Mouse (Mus musculus) lung, postnatal 25 days (tissue): ENCODE data around the gene Btg4.

Source experiments
- DNase-seq: peaks from one replicate; pipeline ENCODE4 v3.0.0; 2022; ENCODE audit warnings: low spot score

Btg4 gene

GRCm38 (mm10) chr9:51060601-51061000, at the start of gene Btg4:
Btg4 (plus strand) TSS chr9:51060901.
- DNase-seq, result no peak

DNA sequence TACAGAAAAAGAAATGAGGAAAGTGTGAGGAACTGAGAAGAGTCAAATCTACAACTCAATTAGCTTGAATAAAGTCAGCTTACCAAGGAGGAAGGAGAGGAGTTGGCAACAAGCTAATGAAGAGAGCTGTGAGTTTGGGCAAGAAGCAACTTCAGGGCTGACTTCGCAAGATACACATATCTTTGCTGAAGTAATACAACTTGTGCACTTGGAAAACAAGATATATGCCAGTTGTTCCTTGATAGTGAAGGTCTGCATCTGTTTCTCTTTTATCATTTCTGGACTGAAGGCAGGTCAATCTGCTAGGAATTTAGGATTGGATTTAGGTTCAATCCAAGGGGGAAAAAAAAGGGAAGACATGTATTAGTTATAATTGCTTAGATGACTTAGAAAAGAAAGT, 47.1 kb upstream of the Btg4 start:
- DNase-seq, result no peak

GRCm38 (mm10) chr9:51015732-51016131, 45.0 kb upstream of the Btg4 start:
- DNase-seq, result no peak

GRCm38 (mm10) chr9:51019670-51020069, 41.0 kb upstream of the Btg4 start:
- no peak for DNase-seq

GRCm38 (mm10) chr9:51020351-51020750, 40.4 kb upstream of the Btg4 start:
- no peak for DNase-seq

DNA sequence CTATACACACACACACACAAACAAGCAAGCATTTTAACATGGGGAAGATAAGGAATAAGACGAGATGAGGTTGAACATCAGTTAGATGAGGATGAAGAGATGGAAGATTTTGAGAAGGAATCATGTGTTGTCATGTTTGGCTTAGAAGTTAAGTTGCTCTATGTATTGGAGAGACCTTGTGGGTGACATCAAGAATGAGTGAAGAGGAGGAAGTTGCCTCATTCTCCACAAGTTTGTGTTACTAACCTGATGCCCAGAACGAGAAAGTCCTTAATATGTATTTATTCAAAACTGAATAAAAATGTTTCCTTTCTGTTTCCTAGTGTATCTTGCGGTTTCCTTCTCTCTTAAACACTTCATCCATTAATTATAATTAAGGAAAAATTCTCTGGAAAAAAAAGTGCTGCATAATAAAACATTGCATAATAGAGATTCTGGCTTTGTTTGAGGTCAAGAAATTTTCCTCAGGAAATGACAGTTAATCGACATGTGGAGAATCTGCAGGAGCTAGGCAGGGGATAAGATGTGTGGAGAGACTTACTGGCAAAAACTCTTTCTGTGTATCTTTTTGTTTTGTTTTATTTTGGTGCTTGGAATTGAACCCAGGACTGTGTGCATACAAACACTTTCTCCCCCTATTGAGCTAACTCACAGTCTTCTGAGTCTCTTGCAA, 39.4 kb upstream of the Btg4 start:
- no peak for DNase-seq

DNA sequence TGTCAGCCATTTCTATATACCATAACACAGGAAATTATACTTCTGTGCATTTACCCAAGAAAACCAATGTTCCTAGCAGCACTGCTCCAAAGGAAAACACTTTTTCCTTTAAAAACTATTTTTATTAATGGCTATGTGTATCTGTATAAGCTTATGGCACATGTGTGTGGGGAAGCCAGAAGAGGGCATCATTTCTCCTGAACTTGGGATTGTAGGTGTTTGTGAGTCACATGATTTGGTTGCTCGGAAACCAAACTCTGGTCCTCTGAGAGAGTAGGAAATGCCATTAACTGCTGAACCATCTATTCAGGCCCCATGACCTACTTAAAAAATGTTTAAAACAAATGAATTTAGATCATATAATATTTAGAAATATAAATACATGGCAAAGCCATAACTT, 33.7 kb upstream of the Btg4 start:
- DNase-seq, result no peak

DNA sequence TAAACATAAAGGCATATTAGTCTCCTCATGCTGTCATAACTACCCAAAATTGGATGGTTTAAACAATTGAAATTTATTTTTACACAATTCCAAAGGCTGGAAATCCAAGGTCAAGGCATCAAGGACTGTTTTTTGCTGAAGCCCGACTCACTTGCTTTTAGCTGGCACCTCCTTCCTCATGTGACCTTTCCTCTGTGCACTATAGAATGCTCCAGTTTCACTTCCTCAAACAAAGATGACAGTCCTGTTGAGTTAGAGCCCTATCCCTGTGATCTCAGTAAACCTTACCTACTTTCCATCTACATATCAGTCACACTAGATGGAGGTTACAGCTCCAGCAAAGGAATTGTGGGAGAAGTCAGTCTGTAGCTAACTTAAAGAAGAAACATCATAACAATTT, 30.6 kb upstream of the Btg4 start:
- DNase-seq, result peak; percentile 29

DNA sequence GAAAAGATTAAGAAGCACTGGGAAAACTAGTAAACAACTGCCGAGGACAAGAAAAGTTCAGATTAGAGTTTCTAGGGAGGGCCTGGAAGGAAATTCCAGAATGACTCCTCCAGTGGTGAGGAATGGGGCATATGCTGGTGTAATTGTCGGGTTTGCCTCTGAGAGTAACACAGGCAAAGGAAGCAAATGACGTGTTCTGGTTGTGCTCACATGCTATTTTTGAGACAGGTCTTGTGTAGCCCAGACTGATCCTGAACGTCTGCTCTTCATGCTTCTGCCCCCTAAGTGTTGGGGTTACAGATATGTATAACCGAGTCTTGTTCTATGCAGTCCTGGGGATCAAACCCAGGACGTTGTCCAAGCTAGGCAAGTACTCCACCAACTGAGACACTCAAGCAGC, 29.1 kb upstream of the Btg4 start:
- no peak for DNase-seq

DNA sequence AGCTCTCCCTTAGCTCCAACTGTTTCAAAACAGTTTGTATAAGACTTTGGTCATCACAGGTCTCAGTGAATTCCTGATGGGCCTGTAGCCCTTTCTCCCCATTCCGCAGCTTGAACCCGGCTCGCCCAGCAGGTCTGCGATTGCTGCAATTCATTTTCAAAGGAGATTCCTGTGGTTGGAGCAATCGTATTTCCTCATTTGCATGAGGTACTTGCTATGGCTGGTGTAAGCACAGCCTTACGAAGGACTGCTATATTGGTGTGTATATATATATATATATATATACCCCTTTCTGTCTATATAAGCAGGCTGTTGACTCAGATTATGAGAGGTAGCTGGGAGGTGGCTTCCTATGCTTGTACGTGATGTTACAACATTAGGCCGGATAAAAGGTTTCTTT, 28.4 kb upstream of the Btg4 start:
- DNase-seq, result no peak

GRCm38 (mm10) chr9:51032785-51033529, 27.7 kb upstream of the Btg4 start:
- DNase-seq, result no peak

- no peak for DNase-seq
These were observed 19.2 kb upstream of the Btg4 start for GRCm38 (mm10) chr9:51041491-51041980.

DNA sequence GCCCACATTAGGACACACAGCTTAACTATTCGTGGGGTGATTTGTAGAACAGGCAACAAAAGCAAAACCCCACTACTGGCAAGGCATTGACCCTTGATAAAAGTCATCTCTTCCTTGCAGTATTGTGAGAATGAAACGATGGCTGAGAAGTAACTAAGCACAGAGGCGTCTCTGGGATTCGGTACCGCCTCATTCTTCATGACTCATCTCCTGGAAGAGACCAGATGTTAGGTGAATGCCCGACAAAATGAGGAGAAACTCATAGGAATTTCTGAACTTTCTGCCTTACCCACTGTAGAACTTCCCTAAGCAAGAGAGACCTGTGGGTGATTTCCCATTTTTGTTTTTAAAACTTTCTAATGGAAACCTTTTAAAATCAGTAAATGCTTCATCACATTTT, 18.6 kb upstream of the Btg4 start:
- DNase-seq, result no peak

DNA sequence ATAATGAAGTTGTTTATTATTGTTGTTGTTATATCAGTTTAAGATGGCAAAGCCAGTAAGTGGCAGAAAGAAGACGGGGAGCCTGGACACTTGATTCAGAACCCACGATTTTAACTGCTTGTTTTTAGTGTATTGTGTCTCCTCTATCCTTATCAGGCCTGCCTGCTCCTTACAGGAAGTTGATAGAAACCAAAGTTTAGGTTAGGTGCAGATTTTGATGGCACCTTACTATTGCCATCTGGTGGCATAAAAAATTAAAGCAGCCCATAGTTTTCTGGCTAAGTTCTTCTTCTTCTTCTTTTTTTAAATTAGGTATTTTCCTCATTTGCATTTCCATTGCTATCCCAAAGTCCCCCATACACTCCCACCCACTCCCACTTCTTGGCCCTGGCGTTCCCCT, 8.5 kb upstream of the Btg4 start:
- DNase-seq, result no peak

- DNase-seq, result no peak
These were observed 4.1 kb upstream of the Btg4 start for GRCm38 (mm10) chr9:51056360-51057324.

DNA sequence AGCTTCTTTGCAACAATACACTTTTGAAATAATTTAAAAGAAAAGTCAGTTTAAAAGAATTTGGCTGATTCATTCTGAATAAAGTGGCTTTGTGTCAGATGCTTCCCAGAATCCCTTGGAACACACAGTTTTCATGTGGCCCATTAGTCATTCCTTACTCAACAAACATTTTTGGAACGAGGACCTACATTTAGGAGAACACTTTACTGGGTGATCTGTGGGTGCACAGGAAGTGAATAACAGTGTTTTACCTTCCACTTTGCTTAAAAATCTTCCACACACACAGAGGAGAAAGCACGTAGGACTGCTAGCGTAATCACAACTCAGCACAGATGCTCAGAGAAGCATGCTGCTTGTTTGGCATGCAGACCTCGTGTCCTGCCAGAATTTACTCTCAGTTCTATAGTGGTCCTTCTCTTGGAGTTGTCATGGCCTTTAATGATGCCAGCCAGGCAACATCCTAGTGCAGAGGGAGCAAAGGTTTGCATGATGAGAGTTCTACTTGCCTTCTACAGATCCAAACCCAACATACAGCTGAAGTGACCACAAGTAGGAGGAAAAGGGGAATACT, 1.7 kb upstream of the Btg4 start:
- DNase-seq, result no peak

- DNase-seq, result no peak
These were observed 7.5 kb downstream of the Btg4 start for GRCm38 (mm10) chr9:51068202-51068601.

DNA sequence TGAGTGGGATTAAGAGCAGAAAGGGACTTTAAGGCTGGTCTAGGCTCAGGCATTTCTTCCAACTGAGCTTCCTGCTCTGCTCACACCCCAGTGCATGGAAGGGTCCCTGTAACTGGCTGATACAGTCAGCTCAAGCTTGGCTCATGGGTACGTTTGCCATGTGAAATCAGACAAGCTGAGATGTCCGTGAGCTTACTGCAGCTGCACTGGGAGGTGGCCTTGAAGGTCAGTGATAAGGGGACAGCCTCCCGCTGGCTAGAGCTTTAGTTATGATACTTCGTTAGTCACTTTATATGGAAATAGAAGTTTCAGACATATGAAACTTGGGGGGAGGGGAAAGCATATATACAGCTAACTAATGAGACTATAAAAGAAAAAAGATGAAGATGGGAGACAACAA, 10.1 kb downstream of the Btg4 start:
- no peak for DNase-seq

GRCm38 (mm10) chr9:51075780-51076179, 15.1 kb downstream of the Btg4 start:
- DNase-seq, result peak; percentile 22

DNA sequence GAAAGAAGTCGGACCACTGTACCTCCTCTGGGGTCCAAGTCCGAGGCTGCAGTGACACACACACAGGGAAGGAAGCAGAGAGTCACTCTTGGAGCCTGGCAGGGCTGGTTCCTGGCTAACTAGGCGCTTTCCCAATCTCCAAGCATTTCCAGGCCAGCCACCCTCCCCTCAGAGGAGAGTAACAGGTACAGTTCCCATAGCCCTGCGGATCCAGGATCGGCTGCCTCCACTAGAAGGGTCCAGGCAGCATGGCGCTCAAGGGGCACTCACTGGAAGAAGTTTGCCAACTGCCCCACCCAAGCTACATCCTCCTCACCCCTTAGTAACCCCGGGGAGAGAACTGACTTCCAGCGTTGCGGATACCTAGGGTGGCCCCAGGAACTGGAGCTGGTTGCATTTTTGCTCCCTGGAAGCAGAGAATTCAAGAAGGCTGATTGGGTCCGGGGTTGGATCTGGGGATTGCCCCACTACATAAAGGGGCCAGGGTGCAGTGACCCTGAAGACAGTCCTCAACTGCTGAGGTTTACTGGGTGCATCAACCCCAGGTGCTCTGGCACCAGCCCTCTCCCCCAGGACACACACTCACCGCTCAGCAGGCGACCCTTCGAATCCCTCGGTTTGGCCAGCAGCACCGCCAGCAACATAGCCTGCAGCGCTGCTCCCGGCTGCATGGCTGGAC, 15.7 kb downstream of the Btg4 start:
- DNase-seq, result no peak

- DNase-seq, result peak; percentile 89
These were observed 16.2 kb downstream of the Btg4 start, which contains the start of gene Layn for GRCm38 (mm10) chr9:51076979-51077315. Layn (minus strand) TSS chr9:51077094.

GRCm38 (mm10) chr9:51081614-51082013, 20.9 kb downstream of the Btg4 start:
- no peak for DNase-seq
